Mouse (Mus musculus): ENCODE measurements at regions not wholly inside any gene's neighbourhood (a gene's known extent, or its start where the extent isn't known, plus 50 kb on each side); places are given as distances from the start of the nearest gene placed in this dataset.

GRCm38 (mm10) chrX:99335886-99336589 lies 135.0 kb downstream of the Pja1 start:
- no peak overlapping the region for H3K4me2 ChIP-seq (ENCODE audit: low read depth, low read length)
- no peaks in the 10 kb centered on the region for H3K36me3 ChIP-seq (ENCODE audit: insufficient read depth, low read length)
- WGBS = 58% methylated on average over 8 of the region's 8 CpGs
- no peak overlapping the region for H3K27ac ChIP-seq
- TF ChIP-seq CTCF (IDR thresholded peaks at IDR 0.05; ENCODE audit: low read depth) = no peak
- no peaks in the 10 kb centered on the region for H3K9me3 ChIP-seq (ENCODE audit: low read length)
- H3K27me3 ChIP-seq (ENCODE audit: insufficient read depth, low read length) = no peaks in the 10 kb centered on the region
- H3K4me3 ChIP-seq (ENCODE audit: low read length) = no peak overlapping the region
- no peaks in the 10 kb centered on the region for H3K4me1 ChIP-seq (ENCODE audit: insufficient read depth, low read length)
- ATAC-seq (no peak), DNase-seq (ENCODE audit: low spot score) (no peak)
- no peak overlapping the region for H3K9ac ChIP-seq (replicated peaks; ENCODE audit: low read length)

- no peaks in the 10 kb centered on the region for H3K4me1 ChIP-seq (ENCODE audit: insufficient read depth, low read length)
- no peak overlapping the region for H3K4me3 ChIP-seq (ENCODE audit: low read length)
- no peaks in the 10 kb centered on the region for H3K36me3 ChIP-seq (ENCODE audit: insufficient read depth, low read length)
- no peak overlapping the region for H3K4me2 ChIP-seq (ENCODE audit: low read depth, low read length)
- no peak for TF ChIP-seq CTCF (IDR thresholded peaks at IDR 0.05; ENCODE audit: low read depth)
- no peaks in the 10 kb centered on the region for H3K9me3 ChIP-seq (ENCODE audit: low read length)
- ATAC-seq = no peak
- no peak overlapping the region for H3K27ac ChIP-seq
- DNase-seq (ENCODE audit: low spot score) = no peak
- WGBS = 39% methylated on average over 4 of the region's 4 CpGs
- no peaks in the 10 kb centered on the region; the same call in 1 of the 2 replicates for H3K27me3 ChIP-seq (ENCODE audit: insufficient read depth, low read length)
- no peak overlapping the region for H3K9ac ChIP-seq (replicated peaks; ENCODE audit: low read length)
Observed at GRCm38 (mm10) chrX:99332457-99332770, 138.7 kb downstream of the Pja1 start.

- DNase-seq (ENCODE audit: low spot score) = peak; percentile 45
- no peak overlapping the region for H3K27ac ChIP-seq
- no peak for ATAC-seq
- H3K4me1 ChIP-seq (ENCODE audit: insufficient read depth, low read length) = no peaks in the 10 kb centered on the region
- no peak overlapping the region for H3K4me3 ChIP-seq (ENCODE audit: low read length)
- WGBS = 46% methylated on average over 9 of the region's 9 CpGs
- no peak for TF ChIP-seq CTCF (IDR thresholded peaks at IDR 0.05; ENCODE audit: low read depth)
- H3K9me3 ChIP-seq (ENCODE audit: low read length) = no peaks in the 10 kb centered on the region
- H3K36me3 ChIP-seq (ENCODE audit: insufficient read depth, low read length) = no peaks in the 10 kb centered on the region
- no peak overlapping the region for H3K9ac ChIP-seq (replicated peaks; ENCODE audit: low read length)
- no peaks in the 10 kb centered on the region; the same call in 1 of the 2 replicates for H3K27me3 ChIP-seq (ENCODE audit: insufficient read depth, low read length)
- H3K4me2 ChIP-seq (ENCODE audit: low read depth, low read length) = no peak overlapping the region
Observed at GRCm38 (mm10) chrX:99331764-99332456, 139.2 kb downstream of the Pja1 start.

GRCm38 (mm10) chrX:99330386-99330785 lies 140.7 kb downstream of the Pja1 start:
- TF ChIP-seq CTCF (IDR thresholded peaks at IDR 0.05; ENCODE audit: low read depth) = no peak
- no peak overlapping the region for H3K27ac ChIP-seq
- H3K36me3 ChIP-seq (ENCODE audit: insufficient read depth, low read length) = no peaks in the 10 kb centered on the region
- ATAC-seq (no peak), DNase-seq (ENCODE audit: low spot score) (no peak)
- no peaks in the 10 kb centered on the region for H3K4me1 ChIP-seq (ENCODE audit: insufficient read depth, low read length)
- H3K4me3 ChIP-seq (ENCODE audit: low read length) = no peak overlapping the region
- H3K9me3 ChIP-seq (ENCODE audit: low read length) = no peaks in the 10 kb centered on the region
- H3K4me2 ChIP-seq (ENCODE audit: low read depth, low read length) = no peak overlapping the region
- no peak overlapping the region for H3K9ac ChIP-seq (replicated peaks; ENCODE audit: low read length)
- 87% methylated on average over 8 of the region's 8 CpGs for WGBS
- no peaks in the 10 kb centered on the region; the same call in 1 of the 2 replicates for H3K27me3 ChIP-seq (ENCODE audit: insufficient read depth, low read length)

GRCm38 (mm10) chrX:99328576-99328975 lies 142.5 kb downstream of the Pja1 start:
- DNase-seq (ENCODE audit: low spot score) = no peak
- WGBS = 68% methylated on average over 4 of the region's 4 CpGs
- H3K4me1 ChIP-seq (ENCODE audit: insufficient read depth, low read length) = no peaks in the 10 kb centered on the region
- ATAC-seq = no peak
- no peak overlapping the region for H3K4me2 ChIP-seq (ENCODE audit: low read depth, low read length)
- H3K27me3 ChIP-seq (ENCODE audit: insufficient read depth, low read length) = no peaks in the 10 kb centered on the region; the same call in 1 of the 2 replicates
- H3K36me3 ChIP-seq (ENCODE audit: insufficient read depth, low read length) = no peaks in the 10 kb centered on the region
- H3K27ac ChIP-seq = no peak overlapping the region
- H3K9ac ChIP-seq (replicated peaks; ENCODE audit: low read length) = no peak overlapping the region
- H3K4me3 ChIP-seq (ENCODE audit: low read length) = no peak overlapping the region
- TF ChIP-seq CTCF (IDR thresholded peaks at IDR 0.05; ENCODE audit: low read depth) = no peak
- H3K9me3 ChIP-seq (ENCODE audit: low read length) = no peaks in the 10 kb centered on the region

- H3K36me3 ChIP-seq (ENCODE audit: insufficient read depth, low read length) = no peaks in the 10 kb centered on the region
- H3K27ac ChIP-seq = no peak overlapping the region
- H3K27me3 ChIP-seq (ENCODE audit: insufficient read depth, low read length) = no peaks in the 10 kb centered on the region; the same call in 1 of the 2 replicates
- WGBS = 46% methylated on average over 7 of the region's 7 CpGs
- no peak overlapping the region for H3K4me2 ChIP-seq (ENCODE audit: low read depth, low read length)
- H3K4me3 ChIP-seq (ENCODE audit: low read length) = no peak overlapping the region
- H3K9ac ChIP-seq (replicated peaks; ENCODE audit: low read length) = no peak overlapping the region
- ATAC-seq (peak; percentile 51; the same call in 1 of the 2 replicates), DNase-seq (ENCODE audit: low spot score) (peak; percentile 56)
- no peaks in the 10 kb centered on the region for H3K4me1 ChIP-seq (ENCODE audit: insufficient read depth, low read length)
- TF ChIP-seq CTCF (IDR thresholded peaks at IDR 0.05; ENCODE audit: low read depth) = no peak
- H3K9me3 ChIP-seq (ENCODE audit: low read length) = no peaks in the 10 kb centered on the region
Observed at GRCm38 (mm10) chrX:99326167-99326566, 144.9 kb downstream of the Pja1 start.

- no peak overlapping the region for H3K9ac ChIP-seq (replicated peaks; ENCODE audit: low read length)
- peak; percentile 67 for DNase-seq (ENCODE audit: low spot score)
- WGBS = 36% methylated on average over 8 of the region's 8 CpGs
- no peaks in the 10 kb centered on the region; the same call in 1 of the 2 replicates for H3K27me3 ChIP-seq (ENCODE audit: insufficient read depth, low read length)
- H3K36me3 ChIP-seq (ENCODE audit: insufficient read depth, low read length) = no peaks in the 10 kb centered on the region
- H3K4me3 ChIP-seq (ENCODE audit: low read length) = no peak overlapping the region
- no peak overlapping the region for H3K4me2 ChIP-seq (ENCODE audit: low read depth, low read length)
- H3K4me1 ChIP-seq (ENCODE audit: insufficient read depth, low read length) = no peaks in the 10 kb centered on the region
- TF ChIP-seq CTCF (IDR thresholded peaks at IDR 0.05; ENCODE audit: low read depth) = no peak
- H3K9me3 ChIP-seq (ENCODE audit: low read length) = no peaks in the 10 kb centered on the region
- H3K27ac ChIP-seq = peak overlapping the region; percentile 54; the same call in 1 of the 2 replicates
- peak; percentile 56; the same call in 1 of the 2 replicates for ATAC-seq
Observed at GRCm38 (mm10) chrX:99325460-99325859, 145.6 kb downstream of the Pja1 start.
